Mouse (Mus musculus) adrenal gland, adult 18-20 months (tissue): ENCODE data around the gene Fyn. TPM values are rescaled to one million over a fixed set of nuclear protein-coding genes. Genes with fewer than 3 reads are reported as not detected.

Experiments
- DNase-seq, 2 experiments: peaks; one replicate each; pipeline ENCODE4 v3.0.0; 2021 to 2022; ENCODE audit warnings: low spot score in 2 of 2
- total RNA-seq, 2 experiments: library from RNA; stranded (reverse); gene quantifications; 1 replicate in 1 of 2; 2 replicates in 1 of 2; pipeline ENCODE4 v1.2.3; 2021

Fyn gene
- total RNA-seq, 2 experiments from 2014 or later = 41.4 to 46.2 TPM

DNA sequence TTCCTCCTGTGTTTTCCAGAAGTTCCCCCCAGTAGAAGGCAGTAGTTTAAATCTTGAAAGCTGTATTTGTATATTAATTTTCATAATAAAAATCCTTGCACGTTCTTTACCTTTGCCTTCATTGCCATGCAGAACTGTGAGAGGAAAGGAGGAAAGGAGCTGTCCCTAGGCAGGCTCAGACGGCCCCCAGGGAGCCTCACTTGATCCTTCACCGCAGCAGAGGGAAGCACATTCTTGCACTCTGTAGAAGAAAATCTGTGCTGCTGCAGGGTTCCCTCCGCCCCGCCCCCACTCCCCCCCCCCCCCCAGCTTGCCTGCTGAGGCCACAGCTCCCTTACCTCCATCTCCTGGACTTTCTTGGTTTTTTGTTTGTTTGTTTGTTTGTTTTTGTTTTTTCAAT, 158.5 kb downstream of the Fyn start:
- DNase-seq = no peak

DNA sequence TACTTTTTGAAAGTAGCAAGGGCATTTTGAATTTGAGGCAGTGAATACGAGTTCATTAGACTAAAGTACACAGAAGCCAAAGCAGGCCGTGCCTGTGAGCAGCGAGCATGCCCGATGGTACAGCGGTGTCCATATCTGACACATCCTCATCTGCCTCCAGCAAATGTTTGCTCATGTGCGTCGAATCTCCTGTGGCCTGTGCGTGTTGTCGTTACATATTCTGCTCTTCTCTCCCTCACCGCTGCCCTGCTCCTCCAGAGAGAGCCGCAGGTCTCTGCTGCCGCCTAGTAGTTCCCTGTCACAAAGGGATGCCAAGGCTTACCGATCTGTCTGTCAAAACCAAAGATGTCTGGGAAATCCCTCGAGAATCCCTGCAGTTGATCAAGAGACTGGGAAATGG, 160.5 kb downstream of the Fyn start:
- DNase-seq = no peak

DNA sequence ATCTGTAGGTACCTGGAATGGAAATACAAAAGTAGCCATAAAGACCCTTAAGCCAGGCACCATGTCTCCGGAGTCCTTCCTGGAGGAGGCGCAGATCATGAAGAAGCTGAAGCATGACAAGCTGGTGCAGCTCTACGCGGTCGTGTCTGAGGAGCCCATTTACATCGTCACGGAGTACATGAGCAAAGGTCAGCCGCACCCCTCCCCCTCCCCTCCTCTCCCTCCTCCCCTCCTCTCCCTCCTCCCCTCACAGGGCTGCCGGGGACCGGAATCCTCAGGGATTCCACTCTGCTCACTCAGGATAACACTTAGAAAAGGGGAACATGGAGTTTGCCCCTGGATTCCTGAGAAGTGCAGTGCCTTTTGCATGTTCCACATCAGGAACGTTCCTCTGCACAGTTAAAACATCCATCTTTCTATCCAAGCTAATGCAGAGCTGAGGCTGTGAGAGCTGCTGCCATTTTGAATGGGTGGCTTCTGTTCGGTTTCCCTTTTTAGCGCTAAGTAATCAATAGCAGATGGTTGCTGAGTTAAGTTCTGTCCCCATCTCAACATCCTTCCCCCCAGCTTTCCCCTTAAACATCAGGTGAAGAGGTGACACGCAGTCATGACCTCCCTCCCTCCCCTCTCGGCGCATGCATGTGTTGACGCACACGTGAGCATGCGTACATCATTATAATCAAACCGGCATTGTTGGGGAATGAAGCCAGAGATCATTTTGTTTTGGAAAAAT, 163.5 kb downstream of the Fyn start:
- DNase-seq = no peak

DNA sequence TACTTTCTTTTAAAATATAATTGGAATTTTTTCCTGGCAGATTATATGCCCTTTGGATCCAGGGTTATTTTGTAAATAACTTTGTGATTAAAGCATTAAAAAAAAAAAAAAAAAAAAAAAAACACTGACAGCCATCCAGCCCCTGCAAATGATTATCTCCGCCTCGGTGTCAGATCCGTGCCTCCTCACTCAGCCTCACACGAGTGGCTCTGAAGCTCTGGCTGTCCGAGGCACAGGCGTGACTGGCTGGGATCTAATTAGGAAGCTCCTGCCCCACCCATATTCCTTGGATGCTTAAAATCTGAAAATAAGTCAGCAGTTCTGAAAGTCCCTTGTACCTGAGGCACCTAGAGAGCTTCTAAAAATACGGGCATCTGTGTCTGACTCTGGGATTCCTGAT, 164.2 kb downstream of the Fyn start:
- no peak for DNase-seq

DNA sequence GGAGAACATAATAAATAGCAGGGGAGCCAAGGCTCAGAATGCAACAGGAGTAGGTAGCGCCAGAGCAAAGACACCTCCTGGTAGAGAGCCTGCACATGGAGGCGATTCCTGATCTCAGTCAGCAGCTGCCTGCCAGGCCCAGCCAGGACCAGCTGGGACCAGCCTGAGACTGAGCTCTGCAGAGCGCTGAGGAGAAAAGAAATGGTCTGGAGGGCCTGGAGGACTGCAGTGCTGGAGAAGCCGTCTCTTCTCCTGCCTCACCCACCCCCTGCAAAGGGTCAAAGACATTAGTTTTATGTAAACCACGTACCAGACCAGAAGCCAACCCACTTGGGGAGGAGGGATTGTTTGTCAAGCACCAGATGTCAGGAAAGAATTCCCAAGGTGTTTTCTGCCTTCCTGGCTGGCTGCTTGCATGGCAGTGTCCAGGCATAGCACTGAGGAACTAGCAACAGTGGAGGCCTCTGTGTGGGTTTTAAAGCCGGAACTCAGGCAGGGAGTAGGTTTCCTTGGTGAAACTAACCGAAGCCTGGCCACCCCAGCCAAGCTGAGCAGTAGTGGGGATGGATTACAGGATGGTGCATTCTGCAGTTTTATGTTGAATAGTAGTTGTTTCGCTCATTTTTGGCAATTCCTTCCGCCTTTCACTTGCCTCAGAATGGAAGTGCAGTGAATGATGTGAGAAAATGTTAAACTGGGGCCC, 165.8 kb downstream of the Fyn start:
- no peak for DNase-seq

DNA sequence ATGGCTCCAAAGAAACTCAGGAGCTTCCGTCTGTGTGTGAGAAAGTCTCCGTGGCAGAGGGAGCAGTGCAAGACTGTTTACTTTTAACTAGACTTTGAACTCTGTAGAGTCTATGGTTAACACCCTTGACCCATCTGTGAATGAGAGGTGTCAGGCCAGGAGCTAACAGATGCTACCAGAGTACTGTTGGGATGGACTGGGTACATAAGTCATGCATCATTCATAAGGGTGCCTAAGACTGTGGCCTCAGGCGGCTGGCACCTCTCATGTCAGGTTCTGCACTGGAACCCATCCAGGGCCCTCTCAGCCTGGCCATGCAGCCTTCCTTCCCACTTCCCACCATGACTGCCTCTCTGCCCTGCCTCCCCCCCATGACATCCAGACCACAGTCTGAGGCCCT, 166.7 kb downstream of the Fyn start:
- DNase-seq = no peak

DNA sequence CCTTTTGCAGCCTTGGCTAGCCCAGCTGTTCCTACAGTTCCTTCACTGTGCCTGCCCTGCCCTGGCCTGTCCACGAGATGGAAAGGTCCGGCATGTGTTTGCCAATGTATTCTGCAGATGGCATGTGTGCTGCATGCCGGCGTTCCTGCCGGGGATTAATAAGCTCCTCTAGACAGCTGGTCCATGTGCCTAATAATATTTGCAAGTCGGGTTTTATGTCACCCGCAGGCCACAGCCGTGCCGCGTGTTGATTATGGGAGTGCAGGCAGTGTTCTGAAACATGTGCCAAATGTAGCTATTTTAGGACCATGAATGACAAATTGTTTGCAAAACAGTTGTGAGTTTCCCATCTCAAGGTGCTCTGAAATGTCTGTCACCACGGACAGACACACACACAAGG, 167.6 kb downstream of the Fyn start:
- no peak for DNase-seq

DNA sequence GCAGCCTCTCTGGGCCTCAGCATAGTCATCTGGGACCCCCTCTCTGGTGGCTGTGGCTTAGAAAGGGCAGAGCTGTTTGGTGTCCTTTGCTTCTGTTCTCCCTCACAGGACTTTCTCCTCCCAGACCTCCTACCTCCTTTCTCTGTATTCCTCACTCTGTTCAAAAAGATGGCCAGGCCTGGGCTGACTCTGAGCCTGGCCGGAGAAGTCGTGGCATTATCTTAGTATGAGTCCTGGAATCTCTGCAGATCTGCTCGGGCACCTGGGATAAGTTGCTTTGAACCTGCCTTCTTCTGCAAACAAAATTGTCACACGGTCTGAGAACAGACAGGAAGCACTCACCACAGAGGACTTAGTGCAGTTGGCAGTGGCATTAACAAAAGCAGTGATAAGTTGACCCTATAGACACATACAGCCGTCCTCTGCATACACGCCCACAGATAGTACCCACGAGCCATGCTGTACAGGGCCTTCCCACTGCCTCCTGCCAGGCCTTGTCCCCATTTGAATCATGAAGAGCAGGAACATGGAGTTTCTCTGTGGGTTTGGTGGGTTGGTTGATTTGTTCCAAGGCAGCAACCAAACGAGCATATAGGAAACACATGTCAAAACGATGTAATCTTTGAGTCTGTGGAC, 171.5 kb downstream of the Fyn start:
- no peak for DNase-seq

DNA sequence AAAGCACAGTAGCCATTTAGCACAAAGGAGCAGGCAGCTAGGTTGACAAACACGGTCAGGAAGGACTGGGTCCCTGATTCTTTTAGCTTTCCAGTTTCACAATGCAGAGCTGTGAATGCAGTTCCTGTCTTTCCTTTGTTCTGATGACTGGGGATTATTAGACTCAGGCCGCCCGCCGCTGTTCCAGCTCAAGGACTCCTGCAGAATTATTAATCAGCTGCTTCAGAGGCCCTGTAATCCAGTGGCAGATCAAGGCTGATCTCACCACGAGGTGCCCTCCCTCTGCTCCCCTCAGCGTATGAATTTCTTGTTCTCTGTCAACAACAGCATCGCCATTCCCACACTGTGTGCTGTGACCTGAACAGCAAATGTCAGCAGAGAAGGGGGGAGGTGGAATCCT, 172.3 kb downstream of the Fyn start:
- DNase-seq = peak in 1 of 2 experiments; percentile 62

DNA sequence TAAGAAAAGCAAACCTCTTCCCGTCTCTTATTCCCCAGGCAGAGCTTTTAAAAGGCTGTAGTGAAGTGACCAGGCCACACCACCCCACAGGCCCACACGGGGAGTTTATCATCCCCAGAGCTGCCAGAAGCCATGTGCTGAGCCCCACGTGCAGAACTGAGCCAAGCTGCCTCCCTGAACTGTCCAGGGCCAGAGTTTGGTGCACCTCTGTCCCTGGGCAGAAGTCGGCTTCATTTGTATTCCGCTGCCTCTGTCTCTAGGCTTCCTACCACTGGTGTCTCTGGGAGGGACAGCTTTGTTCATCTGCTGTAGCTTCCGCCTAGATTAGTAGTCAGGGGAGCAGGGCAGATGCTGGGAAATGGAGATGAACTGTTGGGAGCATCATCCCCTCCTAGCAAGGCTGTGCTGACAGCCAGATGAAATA, 172.8 kb downstream of the Fyn start:
- DNase-seq = no peak

DNA sequence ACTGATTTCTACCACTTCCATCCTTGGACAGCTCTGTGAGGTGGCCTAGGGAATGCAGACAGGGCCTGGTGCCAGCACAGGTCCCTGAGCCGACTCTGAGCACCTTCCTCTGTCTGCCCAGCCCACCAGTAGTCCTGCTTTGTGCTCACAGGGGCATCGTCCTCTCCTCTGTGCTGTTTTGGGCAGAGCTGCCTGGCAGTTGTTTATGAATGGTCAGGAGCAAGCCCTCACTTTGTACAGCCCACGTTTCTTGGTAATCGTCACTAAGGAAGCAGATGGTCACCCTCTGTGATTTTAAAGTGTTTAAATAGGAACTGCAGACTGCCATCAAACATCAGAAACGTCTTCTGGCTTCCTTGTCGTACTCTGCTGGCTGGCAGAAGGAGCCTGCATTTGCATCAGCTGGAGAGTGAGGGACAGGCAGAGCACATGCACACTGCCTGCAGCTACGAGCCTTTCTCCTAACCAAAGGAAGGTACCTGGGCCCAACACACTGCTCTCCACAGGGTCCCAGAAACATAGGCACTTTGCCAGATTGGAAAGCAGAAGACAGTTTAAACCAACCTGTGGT, 173.4 kb downstream of the Fyn start:
- DNase-seq = no peak

DNA sequence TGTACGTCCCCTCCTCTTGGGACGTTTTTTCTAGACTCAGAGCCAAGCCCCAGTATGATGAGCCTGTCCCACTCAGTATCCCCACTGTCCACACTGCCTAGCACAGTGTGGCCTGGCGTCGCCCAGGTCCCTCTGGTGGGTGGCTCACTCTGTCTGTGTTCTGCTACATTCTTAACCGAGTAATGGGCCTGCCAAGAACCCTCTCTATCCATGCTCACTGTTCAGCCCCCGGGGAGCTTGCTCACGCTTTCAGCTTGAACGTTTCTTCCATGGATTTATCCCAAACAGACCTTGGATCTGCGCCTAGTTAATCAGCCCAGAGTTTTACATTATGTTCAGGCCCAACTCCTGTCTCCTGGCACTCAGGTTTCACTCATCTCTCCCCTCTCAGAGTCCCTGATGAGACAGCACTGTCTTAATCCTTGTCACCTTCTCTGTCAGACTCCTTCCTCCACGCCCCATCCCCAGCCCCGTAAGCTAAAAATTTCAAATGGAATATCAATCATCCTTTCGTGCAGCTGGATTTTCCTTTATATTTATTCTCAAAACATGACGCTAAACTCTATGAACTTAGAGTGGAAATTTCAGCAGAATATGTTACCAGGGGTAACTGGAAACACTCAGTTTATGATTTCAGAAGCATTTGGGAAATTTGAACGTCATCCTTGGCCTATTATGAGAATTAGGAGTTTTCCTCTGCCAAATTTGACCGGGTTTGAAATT, 174.0 kb downstream of the Fyn start:
- no peak for DNase-seq

DNA sequence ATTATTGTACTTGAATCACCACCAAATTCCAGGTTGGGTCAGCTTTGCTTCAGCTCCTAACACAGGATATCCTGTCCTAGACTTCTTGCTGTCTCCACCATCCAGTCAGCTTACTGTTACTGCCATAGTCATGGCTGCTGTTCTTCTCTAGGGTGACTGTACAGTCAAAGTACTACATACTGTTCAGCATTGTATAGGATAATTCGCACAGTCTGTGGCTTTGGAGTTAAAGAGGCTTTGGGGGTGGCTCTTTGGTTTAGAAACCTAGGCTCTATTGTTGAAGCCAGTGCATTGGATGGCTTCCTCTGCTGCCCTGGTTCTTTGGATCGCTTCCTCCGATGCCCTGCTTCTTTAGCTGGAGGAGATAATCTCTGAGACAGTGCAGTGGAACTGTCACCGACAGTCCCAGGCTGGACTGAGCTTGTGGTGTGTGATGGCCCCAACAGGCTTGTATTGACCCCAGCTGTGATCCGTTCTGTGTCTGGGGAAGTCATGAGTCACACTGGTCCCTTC, 174.7 kb downstream of the Fyn start:
- no peak for DNase-seq

DNA sequence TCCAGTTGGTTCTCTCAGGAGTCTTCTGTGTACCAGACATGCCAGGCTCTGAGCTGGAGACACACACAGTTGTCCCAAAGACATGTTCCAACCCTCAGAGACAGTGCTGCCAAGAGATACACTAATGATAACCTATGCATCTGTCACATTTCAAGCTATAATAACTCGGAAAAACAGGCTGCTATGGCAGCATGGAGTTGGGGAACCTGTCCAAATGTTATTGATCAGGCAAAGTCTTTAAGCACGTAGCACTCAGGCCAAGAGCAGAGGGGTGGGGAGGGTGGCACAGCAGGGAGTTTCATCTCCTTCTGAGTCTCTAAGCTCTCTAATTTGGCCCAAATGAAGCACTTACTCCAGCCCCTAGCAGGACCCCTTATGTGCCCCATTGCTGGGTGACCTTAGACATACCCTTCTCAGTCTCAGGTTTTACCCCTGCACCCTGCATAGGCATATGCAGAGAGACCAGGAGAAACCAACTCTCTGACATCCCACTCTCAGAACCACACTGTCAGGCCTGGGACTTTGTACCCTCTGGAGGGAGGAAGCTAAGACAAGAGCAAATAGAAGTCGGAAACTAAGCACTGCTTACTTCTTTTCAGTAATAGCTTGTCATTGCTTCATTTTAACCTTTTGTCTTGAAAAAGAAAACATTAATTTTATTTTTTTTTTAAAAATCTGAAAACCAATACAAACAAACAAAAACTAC, 178.9 kb downstream of the Fyn start:
- no peak for DNase-seq

DNA sequence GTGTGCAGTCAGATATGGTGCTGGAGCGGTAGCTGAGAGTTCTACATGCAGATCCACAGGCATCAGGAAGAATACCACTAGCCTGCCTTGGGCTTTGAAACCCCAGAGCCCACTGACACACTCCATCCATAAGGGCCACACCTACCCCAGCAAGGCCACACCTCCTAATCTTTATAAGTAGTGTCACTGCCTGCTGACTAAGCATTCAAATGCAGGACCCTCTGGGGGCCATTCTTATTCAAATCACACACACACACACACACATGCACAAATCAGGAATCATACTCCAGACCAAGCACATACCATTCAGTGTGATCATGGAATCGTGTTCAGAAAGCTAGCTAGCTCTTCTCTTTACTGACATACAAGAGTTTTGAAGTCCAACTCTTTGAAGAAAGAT, 182.1 kb downstream of the Fyn start:
- no peak for DNase-seq

DNA sequence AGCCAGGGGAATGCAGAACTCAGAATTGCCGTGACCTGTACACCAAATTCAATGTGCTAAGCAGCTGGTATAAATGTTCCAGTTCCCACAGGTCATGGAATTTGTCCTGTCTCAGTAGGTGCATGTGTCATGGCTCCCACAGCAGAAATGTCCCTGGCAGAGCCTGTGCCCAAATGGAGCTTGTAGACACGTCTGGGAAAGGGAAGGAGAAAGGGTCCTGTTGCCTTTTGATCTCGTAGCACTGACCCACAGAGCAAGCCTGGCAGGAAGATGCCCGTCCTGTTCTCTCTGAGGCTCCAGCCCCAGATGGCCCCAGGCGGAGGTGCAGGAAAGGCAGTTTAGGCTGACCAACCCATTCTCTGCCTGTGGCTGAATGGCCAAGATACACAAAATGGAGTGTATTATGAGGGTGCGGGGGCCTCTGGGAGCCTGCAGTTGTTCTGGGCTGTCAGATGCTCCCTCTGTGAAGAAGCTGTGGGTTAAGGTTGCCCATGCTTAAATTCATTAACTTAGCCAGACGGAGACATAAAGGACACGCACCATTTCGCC, 183.1 kb downstream of the Fyn start:
- no peak for DNase-seq

DNA sequence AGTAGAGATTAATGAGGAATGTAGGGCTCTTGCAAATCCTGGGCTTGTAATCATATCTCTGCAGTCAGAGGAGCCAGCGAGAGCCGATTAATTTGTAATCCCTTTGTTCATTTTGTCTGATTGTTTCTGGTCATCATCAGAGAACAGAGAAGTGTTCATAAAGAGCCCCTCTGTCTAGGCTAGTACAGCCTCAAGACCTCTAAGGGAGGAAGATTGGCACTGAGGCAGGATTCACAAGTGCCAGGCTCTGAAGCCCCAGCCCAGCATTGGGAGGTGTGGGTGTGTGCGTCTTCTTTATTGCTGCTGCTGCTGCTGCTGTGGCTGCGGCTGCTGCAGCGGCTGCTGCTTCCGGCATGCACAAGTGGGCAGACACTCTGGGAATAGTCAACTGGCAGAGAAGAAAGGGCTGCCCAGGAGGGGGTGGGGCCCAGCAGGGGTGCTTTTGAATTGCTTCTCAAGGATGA, 183.7 kb downstream of the Fyn start:
- DNase-seq = no peak

DNA sequence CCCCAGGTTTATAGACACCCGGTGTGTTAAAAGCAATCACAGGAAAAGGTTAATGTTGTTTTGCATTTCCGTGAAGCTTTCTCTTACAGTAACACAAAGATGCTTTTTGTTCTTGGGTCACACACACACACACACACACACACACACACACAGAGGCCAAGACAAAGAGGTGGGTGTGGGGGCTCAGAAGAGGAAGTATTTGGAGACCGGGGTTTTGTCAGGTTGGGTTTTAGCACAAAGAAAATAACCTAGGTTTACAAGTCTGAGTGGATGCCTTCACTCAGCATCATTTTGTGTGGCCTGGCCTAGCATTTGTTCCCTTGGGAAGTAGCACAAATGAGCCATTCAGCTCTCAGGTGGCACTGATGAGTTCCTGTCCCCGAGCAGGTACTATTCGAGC, 184.2 kb downstream of the Fyn start:
- no peak for DNase-seq

DNA sequence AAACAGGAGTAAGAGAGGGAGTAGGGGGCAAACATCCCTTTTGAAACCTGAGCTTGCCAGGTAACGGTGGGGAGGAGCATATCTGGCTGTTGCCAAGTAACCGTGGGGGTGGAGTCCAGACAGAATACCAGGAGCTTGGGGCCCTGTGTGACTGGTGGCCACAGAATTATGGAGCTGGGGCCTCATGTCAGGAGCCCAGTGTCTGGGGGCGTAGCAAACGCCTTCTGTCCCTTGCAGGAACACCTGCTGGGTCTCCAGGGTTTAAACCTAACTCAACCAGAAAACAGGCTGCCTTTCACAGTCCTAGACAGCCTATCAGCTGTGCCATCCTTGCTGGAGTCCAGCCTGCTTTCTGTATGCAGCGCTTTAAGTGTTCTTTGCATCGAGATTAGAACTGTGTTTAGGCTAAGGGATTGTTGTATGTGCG, 186.6 kb downstream of the Fyn start:
- DNase-seq = no peak

DNA sequence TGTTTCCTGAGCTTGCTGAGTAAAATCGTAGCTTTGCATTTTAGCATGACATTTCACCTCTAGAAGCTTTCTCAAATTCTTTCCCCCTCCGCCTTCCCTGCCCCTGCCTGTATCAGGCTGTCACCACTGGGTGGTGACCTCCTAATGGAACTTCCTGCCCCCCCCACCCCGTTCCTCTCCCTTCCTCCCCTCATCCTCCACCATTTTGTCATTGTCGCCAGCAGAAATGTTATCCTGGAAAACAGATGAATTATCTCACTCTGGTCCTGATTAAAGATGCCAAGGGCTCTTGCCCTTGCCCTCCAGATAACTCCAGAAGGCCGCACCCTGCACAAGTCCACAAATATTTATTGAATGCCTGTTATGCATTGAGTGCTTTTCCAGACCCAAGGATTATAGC, 187.1 kb downstream of the Fyn start:
- DNase-seq = no peak
